Mouse (Mus musculus) C2C12 (cell line): Measurements from ENCODE around the gene Polq.

Experiments used
- CTCF ChIP-seq: IDR thresholded peaks from one replicate; pipeline ENCODE4 v1.5.1; 2011; ENCODE audit not compliant: control insufficient read depth, insufficient read depth, insufficient read length
- MAX ChIP-seq: IDR thresholded peaks from one replicate; pipeline ENCODE4 v1.6.1; 2011; ENCODE audit warnings: mild to moderate bottlenecking, control low read depth
- USF1 ChIP-seq: IDR thresholded peaks from one replicate; pipeline ENCODE4 v1.6.1; 2011; ENCODE audit warnings: low read depth, mild to moderate bottlenecking, control low read depth, moderate library complexity

DNA sequence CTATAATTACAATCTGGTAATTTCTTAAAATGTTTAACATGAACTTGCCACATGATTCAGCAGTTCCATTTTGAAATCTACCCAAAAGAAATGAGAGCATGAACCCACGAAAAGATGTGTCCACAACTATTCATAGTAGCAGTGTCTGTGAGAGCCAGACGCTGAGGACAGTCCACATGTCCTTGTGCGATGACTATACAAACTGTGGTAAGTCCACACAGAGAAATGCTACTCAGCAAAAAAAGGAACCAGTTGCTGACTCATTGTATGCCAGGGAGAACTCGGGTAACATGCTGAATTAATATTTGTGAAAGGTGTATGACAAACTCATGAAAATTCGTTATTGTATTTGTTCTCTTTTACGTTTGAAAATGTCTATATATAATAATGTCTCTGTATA is 13.9 kb upstream of the Polq start:
- TF ChIP-seq CTCF (no peak), MAX (no peak), USF1 (no peak)
